Mouse (Mus musculus): ENCODE results near the gene Usp28. TPM values are rescaled to one million over a fixed set of nuclear protein-coding genes. Genes with fewer than 3 reads are reported as not detected.
A peak's percentile ranks its signal among the peaks of the same experiment; 100 is the strongest.

Gene Usp28
- polyA plus RNA-seq, 1 experiment, result 6.8 TPM

DNA sequence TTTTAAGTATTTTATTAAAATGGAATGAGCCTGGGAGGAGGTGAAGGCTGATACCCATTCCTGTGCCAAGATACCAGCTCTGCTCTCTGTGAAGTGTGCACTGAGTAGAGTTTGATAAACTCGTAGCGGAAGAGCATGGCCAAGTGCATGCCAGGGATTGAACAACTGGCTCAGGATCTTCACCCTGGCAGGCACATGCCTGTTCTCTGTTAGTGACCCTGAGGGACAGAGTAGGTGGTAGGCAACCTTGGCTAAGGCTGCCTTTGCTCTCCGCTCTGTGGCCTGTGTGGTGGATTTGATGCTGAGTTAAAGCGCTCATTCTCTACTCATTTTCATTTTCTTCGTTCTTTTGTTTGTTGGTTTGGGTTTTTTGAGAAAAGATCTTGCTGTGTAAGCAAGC is 36.1 kb downstream of the Usp28 start:
- Histone ChIP-seq H3K27ac (ENCODE audit: insufficient read depth, low read depth, low read length) (no peak overlapping the region), H3K4me1 (ENCODE audit: control insufficient read depth, insufficient read depth, low read length) (no peaks in the 10 kb centered on the region), H3K36me3 (ENCODE audit: control insufficient read depth, insufficient read depth, low read length) (no peaks in the 10 kb centered on the region), H3K27me3 (replicated peaks; ENCODE audit: control insufficient read depth, insufficient read depth, low read length) (no peaks in the 10 kb centered on the region), H3K4me3 (ENCODE audit: insufficient read depth, low read depth, low read length) (no peak overlapping the region)
- no peak for DNase-seq
- TF ChIP-seq CTCF (conservative IDR thresholded peaks at IDR 0.05; ENCODE audit: insufficient read depth, insufficient read length, low read depth, low read length) (no peak), POLR2A (IDR thresholded peaks at IDR 0.05; ENCODE audit: low read depth, low read length) (no peak)
- WGBS, result 96% methylated on average over 5 of the region's 5 CpGs

DNA sequence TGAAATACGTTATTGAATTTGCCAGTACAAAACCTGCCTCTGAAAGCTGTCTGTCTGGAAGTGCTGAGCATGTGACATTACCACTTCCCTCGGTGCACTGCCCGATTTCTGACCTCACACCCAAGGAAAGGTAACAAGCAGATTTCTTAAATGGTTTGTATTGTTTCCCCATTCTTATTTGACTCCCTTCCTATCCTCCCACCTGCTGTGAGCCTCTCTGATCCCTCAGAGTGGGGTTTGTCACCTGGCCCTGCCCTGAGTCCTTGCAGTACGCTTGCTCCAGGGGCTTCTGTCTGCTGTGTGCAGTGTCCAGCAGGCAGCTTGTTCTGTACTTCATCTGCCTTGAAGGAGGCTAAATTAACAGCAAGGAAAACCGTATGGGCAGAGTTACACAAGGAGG is 38.8 kb downstream of the Usp28 start:
- no peaks in the 10 kb centered on the region for H3K36me3 ChIP-seq (ENCODE audit: control insufficient read depth, insufficient read depth, low read length)
- H3K4me3 ChIP-seq (ENCODE audit: insufficient read depth, low read depth, low read length), result no peak overlapping the region
- no peak for DNase-seq
- TF ChIP-seq POLR2A (IDR thresholded peaks at IDR 0.05; ENCODE audit: low read depth, low read length) (no peak), CTCF (conservative IDR thresholded peaks at IDR 0.05; ENCODE audit: insufficient read depth, insufficient read length, low read depth, low read length) (no peak)
- no peaks in the 10 kb centered on the region for H3K4me1 ChIP-seq (ENCODE audit: control insufficient read depth, insufficient read depth, low read length)
- no peak overlapping the region for H3K27ac ChIP-seq (ENCODE audit: insufficient read depth, low read depth, low read length)
- no peaks in the 10 kb centered on the region for H3K27me3 ChIP-seq (replicated peaks; ENCODE audit: control insufficient read depth, insufficient read depth, low read length)
- 90% methylated on average over 5 of the region's 5 CpGs for WGBS

DNA sequence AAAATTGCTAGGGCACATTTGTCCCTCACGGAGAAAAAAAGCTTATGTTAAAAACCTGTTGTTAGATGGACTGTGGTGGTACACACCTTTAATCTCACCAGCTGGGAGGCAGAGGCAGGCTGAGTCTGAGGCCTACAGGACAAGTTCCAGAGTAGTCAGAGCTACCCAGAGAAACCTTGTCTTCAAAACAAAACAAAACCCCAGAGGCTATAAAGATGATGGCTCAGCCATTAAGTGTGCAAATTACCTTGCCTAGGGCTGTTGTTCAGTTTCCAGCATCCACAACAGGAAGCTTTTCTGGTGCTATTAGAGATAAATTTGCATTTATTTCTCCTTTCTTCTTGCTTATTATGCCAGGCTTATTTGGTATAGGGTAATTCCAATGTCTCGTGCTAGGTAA is 39.4 kb downstream of the Usp28 start:
- WGBS, result 83% methylated on average over 2 of the region's 2 CpGs
- TF ChIP-seq CTCF (conservative IDR thresholded peaks at IDR 0.05; ENCODE audit: insufficient read depth, insufficient read length, low read depth, low read length) (no peak), POLR2A (IDR thresholded peaks at IDR 0.05; ENCODE audit: low read depth, low read length) (no peak)
- Histone ChIP-seq H3K27ac (ENCODE audit: insufficient read depth, low read depth, low read length) (no peak overlapping the region), H3K4me1 (ENCODE audit: control insufficient read depth, insufficient read depth, low read length) (no peaks in the 10 kb centered on the region), H3K4me3 (ENCODE audit: insufficient read depth, low read depth, low read length) (no peak overlapping the region), H3K27me3 (replicated peaks; ENCODE audit: control insufficient read depth, insufficient read depth, low read length) (no peaks in the 10 kb centered on the region), H3K36me3 (ENCODE audit: control insufficient read depth, insufficient read depth, low read length) (no peaks in the 10 kb centered on the region)
- DNase-seq, result no peak

DNA sequence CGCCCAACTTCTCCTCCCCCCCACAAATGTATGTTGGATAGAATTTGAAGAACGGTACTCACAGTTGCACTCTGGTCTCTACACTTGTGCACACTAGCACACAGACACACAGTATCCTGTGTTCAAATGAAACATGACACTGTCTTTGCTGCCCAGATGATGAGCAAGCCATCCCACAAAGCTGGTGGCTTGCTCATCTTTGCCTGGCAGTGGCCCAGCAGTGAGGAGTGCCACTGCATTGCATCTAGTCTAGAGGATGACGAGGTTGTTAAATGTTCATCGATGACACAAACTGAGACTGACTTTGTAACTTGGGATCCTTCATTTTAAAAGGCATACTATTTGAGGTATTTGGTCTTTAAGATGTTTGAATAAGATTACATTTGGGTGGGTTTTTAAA is 49.6 kb downstream of the Usp28 start:
- TF ChIP-seq POLR2A (IDR thresholded peaks at IDR 0.05; ENCODE audit: low read depth, low read length) (no peak), CTCF (conservative IDR thresholded peaks at IDR 0.05; ENCODE audit: insufficient read depth, insufficient read length, low read depth, low read length) (no peak)
- Histone ChIP-seq H3K27me3 (replicated peaks; ENCODE audit: control insufficient read depth, insufficient read depth, low read length) (no peaks in the 10 kb centered on the region), H3K4me3 (ENCODE audit: insufficient read depth, low read depth, low read length) (no peak overlapping the region), H3K36me3 (ENCODE audit: control insufficient read depth, insufficient read depth, low read length) (peaks cover 2% of the 10 kb centered on the region; the same call in 1 of the 2 replicates), H3K4me1 (ENCODE audit: control insufficient read depth, insufficient read depth, low read length) (no peaks in the 10 kb centered on the region), H3K27ac (ENCODE audit: insufficient read depth, low read depth, low read length) (no peak overlapping the region)
- DNase-seq, result no peak
- WGBS, result 92% methylated on average over 4 of the region's 4 CpGs

DNA sequence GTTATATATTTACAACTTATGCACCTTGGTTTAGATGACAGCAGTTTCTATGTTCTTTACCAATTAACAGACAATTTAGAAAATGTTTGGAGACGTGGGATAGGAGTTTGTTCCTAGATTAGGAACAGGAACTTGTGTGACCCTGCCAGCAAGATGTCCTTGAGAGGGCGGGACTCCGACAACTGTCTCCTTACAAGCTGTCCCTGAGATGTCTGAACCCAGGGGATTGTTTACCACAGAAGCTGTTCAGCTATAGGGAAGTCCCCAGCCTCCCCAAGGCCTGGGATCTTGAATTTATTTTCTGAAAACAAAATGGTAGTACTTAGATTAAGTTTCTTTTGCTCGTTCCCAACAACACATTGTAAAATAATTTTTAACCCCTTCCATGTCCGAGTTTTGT is 65.7 kb downstream of the Usp28 start:
- 60% methylated on average over 5 of the region's 5 CpGs for WGBS
- Histone ChIP-seq H3K27me3 (replicated peaks; ENCODE audit: control insufficient read depth, insufficient read depth, low read length) (no peaks in the 10 kb centered on the region), H3K27ac (ENCODE audit: insufficient read depth, low read depth, low read length) (no peak overlapping the region), H3K4me3 (ENCODE audit: insufficient read depth, low read depth, low read length) (no peak overlapping the region), H3K4me1 (ENCODE audit: control insufficient read depth, insufficient read depth, low read length) (no peaks in the 10 kb centered on the region), H3K36me3 (ENCODE audit: control insufficient read depth, insufficient read depth, low read length) (no peaks in the 10 kb centered on the region)
- no peak for TF ChIP-seq POLR2A (IDR thresholded peaks at IDR 0.05; ENCODE audit: low read depth, low read length)
- no peak for TF ChIP-seq CTCF (conservative IDR thresholded peaks at IDR 0.05; ENCODE audit: insufficient read depth, insufficient read length, low read depth, low read length)
- DNase-seq, result no peak

DNA sequence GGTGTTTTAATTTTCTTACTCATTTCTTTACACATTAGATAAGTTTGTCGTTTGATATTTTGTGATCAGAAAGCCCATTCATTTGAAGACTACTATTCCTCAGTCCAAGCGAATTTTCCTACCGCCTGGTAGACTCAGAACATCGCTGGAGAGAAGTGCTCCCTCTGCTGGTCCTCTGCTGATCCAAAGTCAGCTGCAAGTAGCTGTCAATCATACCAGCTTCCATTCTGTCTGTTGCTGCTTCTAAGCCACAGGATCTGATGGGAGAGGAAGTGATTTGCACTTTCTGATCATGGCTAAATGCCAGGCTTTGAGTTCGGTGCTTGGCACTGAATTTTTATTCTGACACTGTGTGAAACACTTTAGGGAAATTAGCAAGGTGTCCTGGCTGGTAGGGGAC is 66.2 kb downstream of the Usp28 start:
- 8% methylated on average over 5 of the region's 5 CpGs for WGBS
- DNase-seq, result peak; percentile 66
- Histone ChIP-seq H3K27me3 (replicated peaks; ENCODE audit: control insufficient read depth, insufficient read depth, low read length) (no peaks in the 10 kb centered on the region), H3K4me3 (ENCODE audit: insufficient read depth, low read depth, low read length) (no peak overlapping the region), H3K4me1 (ENCODE audit: control insufficient read depth, insufficient read depth, low read length) (no peaks in the 10 kb centered on the region), H3K36me3 (ENCODE audit: control insufficient read depth, insufficient read depth, low read length) (no peaks in the 10 kb centered on the region), H3K27ac (ENCODE audit: insufficient read depth, low read depth, low read length) (no peak overlapping the region)
- TF ChIP-seq CTCF (conservative IDR thresholded peaks at IDR 0.05; ENCODE audit: insufficient read depth, insufficient read length, low read depth, low read length) (peak; percentile 86), POLR2A (IDR thresholded peaks at IDR 0.05; ENCODE audit: low read depth, low read length) (no peak)

DNA sequence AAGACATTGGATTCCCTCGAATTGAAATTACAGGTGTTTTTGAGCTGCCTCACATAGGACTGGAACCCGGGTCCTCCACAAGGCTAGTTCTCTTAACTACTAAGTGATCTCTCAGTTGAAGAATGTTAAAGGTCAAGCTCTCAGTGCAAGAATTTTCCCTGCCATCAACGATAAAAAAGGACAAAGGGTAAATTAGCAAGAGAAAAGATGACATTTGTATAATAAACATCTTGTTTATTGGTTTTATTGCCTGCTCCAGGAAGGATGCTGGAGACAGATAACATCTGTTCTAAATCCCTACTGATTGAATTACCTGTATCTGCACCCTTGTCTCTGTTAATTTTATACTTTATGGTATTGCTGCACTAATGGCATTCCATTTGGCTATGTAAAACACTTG is 68.9 kb downstream of the Usp28 start:
- DNase-seq, result no peak
- no peaks in the 10 kb centered on the region for H3K4me1 ChIP-seq (ENCODE audit: control insufficient read depth, insufficient read depth, low read length)
- no peak overlapping the region for H3K27ac ChIP-seq (ENCODE audit: insufficient read depth, low read depth, low read length)
- H3K4me3 ChIP-seq (ENCODE audit: insufficient read depth, low read depth, low read length), result no peak overlapping the region
- TF ChIP-seq POLR2A (IDR thresholded peaks at IDR 0.05; ENCODE audit: low read depth, low read length) (no peak), CTCF (conservative IDR thresholded peaks at IDR 0.05; ENCODE audit: insufficient read depth, insufficient read length, low read depth, low read length) (no peak)
- no peaks in the 10 kb centered on the region for H3K36me3 ChIP-seq (ENCODE audit: control insufficient read depth, insufficient read depth, low read length)
- no peaks in the 10 kb centered on the region for H3K27me3 ChIP-seq (replicated peaks; ENCODE audit: control insufficient read depth, insufficient read depth, low read length)
- WGBS, result 67% methylated on average over 3 of the region's 3 CpGs
